Mouse (Mus musculus) heart, adult 2 months (tissue): ENCODE measurements around the gene Steap3.

ENCODE experiments used
- CTCF ChIP-seq: fragments of 200-600 bp; IDR thresholded peaks from 2 replicates; pipeline ENCODE4 v1.8.1; 2022; ENCODE audit warnings: antibody characterized with exemption, mild to moderate bottlenecking, moderate library complexity
- EP300 ChIP-seq: fragments of 200-500 bp; IDR thresholded peaks from 2 replicates; pipeline ENCODE4 v1.6.1; 2011; ENCODE audit warnings: low read depth, low read length, control low read depth; ENCODE audit not compliant: insufficient read depth
- POLR2A ChIP-seq: fragments of 200-500 bp; IDR thresholded peaks from 2 replicates; pipeline ENCODE4 v1.6.1; 2011; ENCODE audit warnings: mild to moderate bottlenecking, low read depth, low read length, control low read depth; ENCODE audit not compliant: insufficient read depth

GRCm38 (mm10) chr1:120162616-120163015 is 109.9 kb downstream of the Steap3 start:
- TF ChIP-seq CTCF (no peak), POLR2A (no peak), EP300 (no peak)
